Mouse (Mus musculus) frontal cortex, adult (tissue): ENCODE results near the gene Shroom3.

Experiments used
- ATAC-seq: cut with Nextera tagmentation; 2 replicates; pipeline ENCODE4 v1.9.2; 2017; ENCODE audit warnings: mild to moderate bottlenecking, moderate library complexity, mixed read lengths; ENCODE audit not compliant: low TSS enrichment

Shroom3 gene

GRCm38 (mm10) chr5:92698131-92698836, 15.0 kb downstream of the Shroom3 start:
- ATAC-seq: peak; percentile 64

DNA sequence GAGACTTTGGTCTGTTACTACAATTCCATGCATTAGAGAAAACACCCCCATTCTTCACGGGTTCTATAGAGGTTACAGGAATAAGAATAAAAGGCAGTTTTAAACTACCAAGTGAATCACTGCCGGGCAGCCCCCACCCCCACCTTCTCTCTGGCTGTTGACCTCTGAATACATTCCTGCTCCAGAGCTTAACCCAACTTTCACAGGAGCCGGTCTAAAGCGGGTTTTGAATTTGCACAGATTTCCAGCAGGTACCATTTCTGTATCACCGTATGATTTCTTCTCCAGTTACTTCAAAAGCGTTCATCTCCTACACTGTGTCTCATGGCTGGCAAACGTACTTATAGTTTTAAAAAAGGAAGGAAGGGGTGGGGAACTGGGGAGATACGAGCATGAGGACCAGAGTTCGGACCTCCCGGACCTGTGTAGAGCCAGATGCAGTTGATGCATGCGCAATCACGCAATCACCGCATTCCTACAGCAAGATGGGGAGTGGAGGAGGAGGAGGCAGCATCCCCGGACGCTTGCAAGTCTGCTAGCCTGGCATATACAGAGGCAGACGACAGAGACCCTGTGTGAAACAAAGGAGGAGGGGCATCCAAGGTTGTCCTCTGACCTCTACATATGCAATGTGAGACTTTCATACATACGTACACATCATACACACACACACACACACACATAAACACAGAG, 15.7 kb downstream of the Shroom3 start:
- peak; percentile 64 for ATAC-seq

GRCm38 (mm10) chr5:92701750-92702149, 18.5 kb downstream of the Shroom3 start:
- ATAC-seq: no peak

DNA sequence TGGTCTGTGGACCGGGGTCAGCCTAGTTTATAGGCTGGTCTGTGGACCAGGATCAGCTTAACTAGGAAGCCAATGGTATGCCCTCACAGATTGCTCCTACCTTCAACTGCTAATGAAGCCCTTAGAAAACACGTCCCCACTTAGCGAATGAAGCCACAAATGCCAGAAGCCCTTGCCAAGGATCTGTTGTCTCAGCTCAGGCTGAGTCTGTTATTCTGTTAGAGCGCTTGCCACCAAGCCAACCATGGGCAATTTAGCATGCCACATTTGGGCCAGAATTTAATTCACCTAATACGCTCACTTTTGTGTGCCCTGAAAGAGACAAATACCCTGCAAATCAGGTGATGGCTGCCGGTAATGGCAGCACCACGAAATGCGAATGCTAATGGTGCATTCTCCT, 20.4 kb downstream of the Shroom3 start:
- ATAC-seq: no peak

DNA sequence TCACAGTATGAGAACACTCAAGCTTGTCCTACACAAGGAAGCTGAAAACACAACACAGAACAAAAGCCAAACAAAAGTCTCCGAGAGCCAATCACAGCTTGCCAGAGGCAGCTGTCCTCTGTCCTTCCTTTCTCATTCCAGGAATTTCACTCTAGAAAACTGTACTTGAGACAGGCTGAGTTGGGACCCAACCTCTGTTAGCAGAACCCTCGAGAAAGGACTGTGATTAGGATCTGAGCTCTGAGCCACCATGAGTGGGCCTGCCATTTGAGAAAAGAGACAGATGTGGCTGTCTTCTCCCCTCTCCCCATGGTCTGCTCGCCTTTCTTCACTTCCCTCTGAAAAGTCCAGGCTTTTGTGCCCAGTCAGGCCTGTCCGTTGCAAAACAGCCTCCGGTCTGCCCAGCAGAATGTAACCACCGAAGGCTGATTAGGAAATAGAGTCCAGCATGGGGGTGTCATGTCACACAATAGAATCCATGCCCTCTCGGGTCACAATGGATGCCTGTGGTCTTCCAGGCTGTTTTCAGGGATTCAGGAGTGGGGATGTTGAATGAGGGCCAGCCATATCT, 24.8 kb downstream of the Shroom3 start:
- no peak for ATAC-seq

DNA sequence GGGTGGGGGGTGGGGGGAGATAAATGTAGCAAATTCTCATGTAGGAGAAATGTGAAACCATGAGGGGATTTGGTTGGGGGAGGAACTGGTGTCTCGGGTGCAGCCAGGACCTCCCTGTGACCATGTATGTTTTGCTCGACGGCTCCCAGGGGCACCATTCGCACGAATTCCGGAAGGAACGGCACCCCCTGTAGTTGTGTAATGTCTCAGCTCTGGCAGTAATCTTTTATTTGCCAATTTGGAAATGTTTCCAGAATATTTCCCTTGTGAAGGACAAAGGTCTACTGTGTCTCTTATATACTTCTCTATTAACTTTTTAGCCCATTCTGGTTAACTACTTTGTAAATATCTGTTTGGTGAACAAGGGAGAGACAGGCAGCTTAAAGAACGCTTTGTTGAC, 27.5 kb downstream of the Shroom3 start:
- ATAC-seq: no peak

GRCm38 (mm10) chr5:92711666-92712290, 28.5 kb downstream of the Shroom3 start:
- no peak for ATAC-seq

- ATAC-seq: no peak
These were observed 29.6 kb downstream of the Shroom3 start for GRCm38 (mm10) chr5:92712621-92713395.

DNA sequence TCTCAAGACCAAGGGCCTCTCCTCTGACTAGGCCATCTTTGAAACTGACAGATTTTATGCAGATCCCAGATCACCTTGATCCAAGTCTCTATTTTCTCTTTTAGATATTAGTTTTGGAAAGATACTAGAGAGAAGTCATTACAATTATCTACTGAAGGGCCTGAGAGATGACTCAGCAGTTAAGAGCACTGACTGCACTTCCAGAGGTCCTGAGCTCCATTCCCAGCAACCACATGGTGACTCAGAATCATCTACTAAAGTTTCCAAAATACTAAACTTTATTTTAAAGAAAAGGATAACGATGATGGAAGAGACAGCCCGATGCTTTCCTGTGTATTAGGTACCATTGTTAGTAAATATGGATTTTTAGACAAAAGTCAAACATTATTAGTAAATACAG, 31.7 kb downstream of the Shroom3 start:
- ATAC-seq: no peak

GRCm38 (mm10) chr5:92715319-92715718, 32.1 kb downstream of the Shroom3 start:
- ATAC-seq: no peak

GRCm38 (mm10) chr5:92715890-92716289, 32.7 kb downstream of the Shroom3 start:
- no peak for ATAC-seq

- ATAC-seq: no peak
These were observed 34.6 kb downstream of the Shroom3 start for GRCm38 (mm10) chr5:92717666-92718360.

DNA sequence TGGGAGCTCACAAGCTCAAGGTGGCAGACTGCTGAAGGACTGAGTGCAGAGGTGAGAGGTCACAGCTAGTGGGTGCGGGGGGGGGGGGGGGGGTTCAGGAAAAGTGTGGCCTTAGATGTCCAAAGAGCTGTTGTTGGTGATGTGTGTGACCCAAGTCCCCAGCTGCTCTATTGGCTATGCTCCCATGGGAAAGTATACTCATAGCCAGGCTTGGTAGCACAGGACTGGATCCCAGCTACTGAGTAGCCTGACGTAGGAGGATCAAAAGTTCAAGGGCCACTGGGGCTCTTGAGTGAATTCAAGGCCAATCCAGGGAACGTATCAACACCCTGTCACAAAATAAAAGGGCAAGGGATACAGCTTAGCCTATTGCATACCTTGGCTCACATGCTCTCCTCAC, 35.6 kb downstream of the Shroom3 start:
- no peak for ATAC-seq

DNA sequence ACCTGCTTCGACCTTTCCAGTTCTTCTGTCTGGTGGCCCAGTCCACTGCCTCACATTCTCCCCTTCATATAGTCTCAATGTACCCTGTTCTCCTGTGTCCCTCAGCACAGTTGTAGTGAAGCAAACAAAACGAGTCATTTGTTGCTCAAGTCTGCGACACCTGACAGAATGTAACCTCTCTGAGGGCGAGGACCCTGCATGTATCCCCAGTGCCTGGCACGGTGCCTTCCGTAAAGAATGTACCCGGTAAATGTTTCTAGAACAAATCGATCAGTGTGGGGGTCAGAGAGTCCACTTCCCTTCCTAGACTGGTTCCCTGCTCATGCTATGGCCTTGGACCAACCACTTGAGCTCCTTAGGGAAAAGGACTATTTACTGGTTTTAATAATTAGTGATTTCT, 38.4 kb downstream of the Shroom3 start:
- no peak for ATAC-seq

DNA sequence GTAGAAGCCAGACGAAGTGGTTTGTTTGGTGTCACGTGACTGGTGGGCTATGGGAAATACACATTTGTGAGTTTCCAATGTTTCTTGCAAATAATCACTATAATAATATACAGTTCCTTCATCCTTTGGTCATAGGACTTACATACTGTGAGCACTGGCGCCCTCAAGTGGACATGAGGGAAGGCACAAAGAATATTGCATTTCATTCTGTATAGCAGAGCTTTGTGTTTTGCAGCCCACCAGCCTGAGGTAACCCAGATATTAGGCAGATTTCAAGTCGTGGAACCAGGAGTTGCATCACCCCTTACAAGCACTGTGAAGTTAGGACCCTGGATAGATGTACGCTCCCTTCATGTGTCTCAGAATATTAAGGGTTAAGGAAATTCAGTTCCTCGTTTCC, 42.7 kb downstream of the Shroom3 start:
- peak; percentile 76; the same call in 1 of the 2 replicates for ATAC-seq

DNA sequence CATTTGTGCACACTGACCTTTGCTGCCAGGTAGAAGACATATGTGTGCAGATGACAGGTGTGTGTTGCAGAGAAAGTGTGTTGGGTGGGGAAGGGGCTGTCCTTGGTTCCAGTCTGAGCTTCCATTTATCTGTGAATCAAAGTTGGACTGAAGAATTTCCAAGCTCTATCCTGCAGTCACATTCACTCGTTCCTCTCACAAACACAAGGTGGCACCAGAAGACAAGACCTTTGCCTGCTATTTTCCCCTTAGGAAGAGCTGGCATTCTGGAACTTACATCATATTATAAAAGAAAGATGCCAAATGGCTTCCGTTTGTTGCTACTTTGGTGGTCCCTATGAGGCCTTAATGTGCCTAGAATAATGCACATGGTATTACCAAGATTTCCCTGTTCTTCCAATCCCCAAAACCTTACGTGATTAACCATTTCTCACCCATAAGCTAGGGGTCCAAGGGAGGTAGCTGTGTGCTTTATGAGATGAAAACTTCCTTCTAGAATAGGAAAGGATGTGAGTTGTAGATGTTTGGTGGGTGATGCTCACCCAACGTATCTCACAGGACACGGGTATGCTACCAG, 45.1 kb downstream of the Shroom3 start:
- ATAC-seq: peak; percentile 96

DNA sequence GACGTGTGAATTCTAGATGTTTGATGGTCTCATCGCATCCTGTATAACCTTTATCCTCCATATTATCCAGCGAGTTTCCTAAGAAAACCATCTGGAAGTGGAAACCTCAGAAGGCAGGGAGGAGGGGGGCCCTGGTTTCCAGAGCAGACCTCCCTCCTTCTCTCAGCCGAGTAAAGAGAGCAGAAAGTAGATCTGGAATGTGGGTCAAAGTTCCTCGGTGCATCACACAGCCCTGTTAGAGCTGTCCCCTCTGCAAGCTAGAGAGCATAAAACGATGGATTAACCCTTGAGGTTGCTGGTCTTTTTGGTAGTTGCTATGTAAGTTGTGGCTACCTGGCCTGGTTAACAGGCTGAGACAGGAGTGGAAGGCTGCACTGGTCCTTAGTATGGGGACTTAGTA, 46.0 kb downstream of the Shroom3 start:
- no peak for ATAC-seq

GRCm38 (mm10) chr5:92741802-92742201, 58.6 kb downstream of the Shroom3 start:
- no peak for ATAC-seq

GRCm38 (mm10) chr5:92742701-92743100, 59.5 kb downstream of the Shroom3 start:
- no peak for ATAC-seq

GRCm38 (mm10) chr5:92745390-92746253, 62.4 kb downstream of the Shroom3 start:
- no peak for ATAC-seq
